Mouse (Mus musculus): ENCODE results near the gene Art4.

GRCm38 (mm10) chr6:136813117-136813516 is 44.4 kb downstream of the Art4 start:
- TF ChIP-seq POLR2A (IDR thresholded peaks at IDR 0.05; ENCODE audit: insufficient read depth, low read length) (no peak), CTCF (IDR thresholded peaks at IDR 0.05; ENCODE audit: low read depth, low read length) (peak; percentile 41), EP300 (IDR thresholded peaks at IDR 0.05; ENCODE audit: insufficient read depth, low read depth, low read length) (no peak)
